Mouse (Mus musculus): ENCODE measurements at regions not wholly inside any gene's neighbourhood (a gene's known extent, or its start where the extent isn't known, plus 50 kb on each side); places are given as distances from the start of the nearest gene placed in this dataset.

GRCm38 (mm10) chr19:32926571-32926970 lies 169.3 kb downstream of the Pten start:
- H3K27me3 ChIP-seq (ENCODE audit: control insufficient read depth, insufficient read depth, low read length) = no peaks in the 10 kb centered on the region
- TF ChIP-seq EP300 (IDR thresholded peaks at IDR 0.05; ENCODE audit: insufficient read depth, low read depth, low read length) = no peak
- no peak for TF ChIP-seq CTCF (IDR thresholded peaks at IDR 0.05)
- no peak for TF ChIP-seq POLR2A (IDR thresholded peaks at IDR 0.05; ENCODE audit: insufficient read depth, low read depth, low read length)
- H3K36me3 ChIP-seq (ENCODE audit: control insufficient read depth, insufficient read depth, low read length) = no peaks in the 10 kb centered on the region
- DNase-seq = no peak
- no peak overlapping the region for H3K9ac ChIP-seq (ENCODE audit: low read depth, low read length)
- no peak overlapping the region for H3K27ac ChIP-seq
- no peak overlapping the region for H3K4me3 ChIP-seq
- intact Hi-C loops (cut with DNase I) = no loop called here
- H3K79me2 ChIP-seq (replicated peaks; ENCODE audit: control insufficient read depth, insufficient read depth, low read length) = no peaks in the 10 kb centered on the region
- 78% methylated on average over 4 of the region's 4 CpGs for WGBS
- H3K4me1 ChIP-seq (ENCODE audit: control insufficient read depth, insufficient read depth, low read length) = no peaks in the 10 kb centered on the region; the same call in 1 of the 2 replicates

DNA sequence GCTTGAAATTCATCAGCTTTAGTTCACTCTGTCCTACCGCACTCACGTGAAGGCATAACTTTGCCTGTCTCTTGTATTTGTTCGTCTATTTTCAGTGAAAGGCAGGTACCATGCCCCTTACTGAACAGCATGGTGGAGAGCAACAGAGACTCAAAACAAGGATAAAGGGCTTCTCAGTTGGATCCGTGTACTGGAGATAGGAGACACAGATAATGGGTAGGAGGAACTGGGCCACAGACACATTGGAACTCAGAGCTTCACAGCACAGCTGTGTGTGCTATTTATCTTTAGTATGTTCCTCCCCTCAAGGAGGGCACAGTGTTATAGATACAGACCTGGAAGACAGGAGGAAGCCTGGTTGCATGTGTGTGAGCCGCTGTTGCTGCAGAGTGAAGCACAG lies 176.4 kb downstream of the Pten start:
- intact Hi-C loops (cut with DNase I) = no loop called here

DNA sequence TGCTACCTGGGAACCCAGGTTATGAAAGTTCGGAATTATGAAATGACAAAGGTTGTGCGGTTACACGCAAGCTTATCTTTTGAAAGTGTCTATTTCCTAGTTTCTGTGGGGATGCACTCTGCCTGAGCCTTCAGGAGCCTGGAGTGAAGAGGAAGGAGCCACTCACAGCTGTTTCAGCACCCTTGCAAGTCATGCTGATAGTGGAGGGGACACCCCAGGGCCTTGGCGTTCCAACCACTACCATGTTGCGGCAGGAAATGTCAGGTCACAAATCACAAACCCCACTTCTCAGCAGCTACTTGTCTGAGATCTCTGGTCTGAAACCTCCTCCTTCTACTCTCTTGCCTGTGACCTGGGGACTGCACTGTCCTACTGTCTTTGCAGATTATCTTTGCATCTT lies 178.3 kb downstream of the Pten start:
- Histone ChIP-seq H3K4me1 (ENCODE audit: control insufficient read depth, insufficient read depth, low read length) (peaks cover 1% of the 10 kb centered on the region; the same call in 1 of the 2 replicates), H3K4me3 (no peak overlapping the region), H3K36me3 (ENCODE audit: control insufficient read depth, insufficient read depth, low read length) (no peaks in the 10 kb centered on the region), H3K27me3 (ENCODE audit: control insufficient read depth, insufficient read depth, low read length) (no peaks in the 10 kb centered on the region), H3K27ac (no peak overlapping the region), H3K79me2 (replicated peaks; ENCODE audit: control insufficient read depth, insufficient read depth, low read length) (no peaks in the 10 kb centered on the region), H3K9ac (ENCODE audit: low read depth, low read length) (no peak overlapping the region)
- no peak for DNase-seq
- WGBS = 74% methylated on average over 5 of the region's 5 CpGs
- TF ChIP-seq POLR2A (IDR thresholded peaks at IDR 0.05; ENCODE audit: insufficient read depth, low read depth, low read length) = no peak
- no peak for TF ChIP-seq CTCF (IDR thresholded peaks at IDR 0.05)
- no peak for TF ChIP-seq EP300 (IDR thresholded peaks at IDR 0.05; ENCODE audit: insufficient read depth, low read depth, low read length)
- intact Hi-C loops (cut with DNase I) = no loop called here

More for the DNA sequence above, 176.4 kb downstream of the Pten start:
- no peak for DNase-seq
- Histone ChIP-seq H3K9ac (ENCODE audit: low read depth, low read length) (no peak overlapping the region), H3K79me2 (replicated peaks; ENCODE audit: control insufficient read depth, insufficient read depth, low read length) (no peaks in the 10 kb centered on the region), H3K27ac (no peak overlapping the region), H3K27me3 (ENCODE audit: control insufficient read depth, insufficient read depth, low read length) (no peaks in the 10 kb centered on the region), H3K4me3 (no peak overlapping the region), H3K4me1 (ENCODE audit: control insufficient read depth, insufficient read depth, low read length) (peaks cover 1% of the 10 kb centered on the region; the same call in 1 of the 2 replicates), H3K36me3 (ENCODE audit: control insufficient read depth, insufficient read depth, low read length) (no peaks in the 10 kb centered on the region)
- 73% methylated on average over 5 of the region's 5 CpGs for WGBS
- TF ChIP-seq EP300 (IDR thresholded peaks at IDR 0.05; ENCODE audit: insufficient read depth, low read depth, low read length) = no peak

DNA sequence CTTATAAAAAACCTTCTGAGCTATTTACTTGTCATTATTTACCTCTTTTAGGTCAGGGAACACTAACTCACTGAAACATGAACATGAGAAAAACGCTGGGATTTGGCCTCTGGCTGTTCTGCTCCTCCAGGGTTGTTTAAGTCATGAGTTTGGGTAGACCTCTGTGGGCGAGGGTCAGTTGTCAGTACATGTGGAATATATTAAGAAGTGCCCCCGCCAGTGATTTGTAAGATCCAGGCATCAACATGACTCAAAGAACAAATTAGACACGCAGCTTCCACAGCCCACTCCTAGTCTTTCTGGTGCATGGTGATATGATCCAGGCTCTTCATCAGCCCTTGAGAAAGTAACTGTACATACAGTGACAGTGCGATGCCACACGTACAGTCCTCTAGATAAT lies 180.3 kb downstream of the Pten start:
- WGBS = 86% methylated on average over 6 of the region's 6 CpGs
- TF ChIP-seq EP300 (IDR thresholded peaks at IDR 0.05; ENCODE audit: insufficient read depth, low read depth, low read length) (no peak), CTCF (IDR thresholded peaks at IDR 0.05) (no peak), POLR2A (IDR thresholded peaks at IDR 0.05; ENCODE audit: insufficient read depth, low read depth, low read length) (no peak)

DNA sequence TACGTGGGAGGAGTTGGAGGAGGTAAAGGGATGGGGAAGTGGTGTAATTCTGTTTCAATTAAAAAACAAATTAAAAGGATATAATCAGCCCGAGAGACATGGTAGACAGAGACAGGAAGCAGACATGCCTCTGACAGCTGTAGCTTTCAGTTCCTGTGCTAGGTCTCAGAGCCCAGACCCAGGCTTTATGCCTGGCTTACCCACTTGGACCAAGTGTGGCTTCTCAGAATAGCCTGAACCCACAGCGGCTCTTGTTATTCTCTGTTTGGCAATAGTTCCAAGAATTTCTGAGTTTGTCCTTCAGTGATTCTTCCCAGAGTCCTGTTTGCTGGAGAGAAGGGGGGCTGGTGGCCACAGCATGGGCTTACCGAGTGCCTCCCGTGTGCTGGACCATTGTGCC lies 182.4 kb downstream of the Pten start:
- DNase-seq = peak in 1 of 2 experiments; percentile 36
- intact Hi-C loops (cut with DNase I) = no loop called here
- Histone ChIP-seq H3K9ac (ENCODE audit: low read depth, low read length) (no peak overlapping the region), H3K27me3 (ENCODE audit: control insufficient read depth, insufficient read depth, low read length) (no peaks in the 10 kb centered on the region), H3K79me2 (replicated peaks; ENCODE audit: control insufficient read depth, insufficient read depth, low read length) (no peaks in the 10 kb centered on the region), H3K27ac (no peak overlapping the region), H3K4me1 (ENCODE audit: control insufficient read depth, insufficient read depth, low read length) (no peaks in the 10 kb centered on the region), H3K4me3 (no peak overlapping the region), H3K36me3 (ENCODE audit: control insufficient read depth, insufficient read depth, low read length) (no peaks in the 10 kb centered on the region)
- 48% methylated on average over 5 of the region's 5 CpGs for WGBS
- TF ChIP-seq POLR2A (IDR thresholded peaks at IDR 0.05; ENCODE audit: insufficient read depth, low read depth, low read length) (no peak), CTCF (IDR thresholded peaks at IDR 0.05) (no peak), EP300 (IDR thresholded peaks at IDR 0.05; ENCODE audit: insufficient read depth, low read depth, low read length) (no peak)

More for the DNA sequence above, 180.3 kb downstream of the Pten start:
- DNase-seq = no peak
- H3K27ac ChIP-seq = no peak overlapping the region
- H3K36me3 ChIP-seq (ENCODE audit: control insufficient read depth, insufficient read depth, low read length) = no peaks in the 10 kb centered on the region
- intact Hi-C loops (cut with DNase I) = no loop called here
- H3K27me3 ChIP-seq (ENCODE audit: control insufficient read depth, insufficient read depth, low read length) = no peaks in the 10 kb centered on the region
- H3K4me1 ChIP-seq (ENCODE audit: control insufficient read depth, insufficient read depth, low read length) = peaks cover 1% of the 10 kb centered on the region; the same call in 1 of the 2 replicates
- no peaks in the 10 kb centered on the region for H3K79me2 ChIP-seq (replicated peaks; ENCODE audit: control insufficient read depth, insufficient read depth, low read length)
- H3K9ac ChIP-seq (ENCODE audit: low read depth, low read length) = no peak overlapping the region
- H3K4me3 ChIP-seq = no peak overlapping the region

DNA sequence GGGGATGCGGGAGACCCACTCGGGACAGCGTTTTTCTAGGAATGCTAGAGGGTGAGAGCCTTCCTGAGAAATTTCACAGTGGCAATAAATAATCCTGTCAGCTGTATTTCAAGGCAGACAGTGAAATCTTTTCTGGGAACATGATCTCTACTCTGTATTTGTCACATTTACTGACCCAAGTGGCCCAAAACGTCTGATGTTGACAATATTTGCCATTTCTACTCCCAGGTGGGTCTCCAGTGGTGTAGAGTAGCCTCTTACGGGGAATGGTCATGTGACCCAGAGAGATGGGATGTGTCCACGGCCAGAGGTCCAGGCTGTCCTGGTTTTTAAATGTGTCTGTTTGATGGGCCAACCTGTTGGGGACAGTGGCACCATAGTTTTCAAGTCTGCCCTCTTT lies 183.5 kb downstream of the Pten start:
- Histone ChIP-seq H3K36me3 (ENCODE audit: control insufficient read depth, insufficient read depth, low read length) (no peaks in the 10 kb centered on the region), H3K27me3 (ENCODE audit: control insufficient read depth, insufficient read depth, low read length) (no peaks in the 10 kb centered on the region), H3K27ac (no peak overlapping the region), H3K9ac (ENCODE audit: low read depth, low read length) (no peak overlapping the region), H3K79me2 (replicated peaks; ENCODE audit: control insufficient read depth, insufficient read depth, low read length) (no peaks in the 10 kb centered on the region), H3K4me3 (no peak overlapping the region), H3K4me1 (ENCODE audit: control insufficient read depth, insufficient read depth, low read length) (no peaks in the 10 kb centered on the region)
- whole genome bisulfite sequencing = 77% methylated on average over 6 of the region's 6 CpGs
- no peak for TF ChIP-seq EP300 (IDR thresholded peaks at IDR 0.05; ENCODE audit: insufficient read depth, low read depth, low read length)
- no peak for TF ChIP-seq CTCF (IDR thresholded peaks at IDR 0.05)
- no peak for TF ChIP-seq POLR2A (IDR thresholded peaks at IDR 0.05; ENCODE audit: insufficient read depth, low read depth, low read length)
- intact Hi-C loops (cut with DNase I) = no loop called here
- no peak for DNase-seq
